Mouse (Mus musculus) left cerebral cortex, adult 18-20 months (tissue): Measurements from ENCODE around the gene Bet1. TPM values are rescaled to one million over a fixed set of nuclear protein-coding genes. Genes with fewer than 3 reads are reported as not detected.
A peak's percentile ranks its signal among the peaks of the same experiment; 100 is the strongest.

Experiments
- DNase-seq, 2 experiments: peaks; one replicate each; pipeline ENCODE4 v3.0.0; 2021 to 2022; ENCODE audit warnings: low spot score in 2 of 2, mixed read lengths in 1 of 2
- long read RNA-seq, 2 experiments: library from polyadenylated mRNA; stranded (forward); transcript quantifications; one replicate each; pipeline ENCODE4 v2.0.0; 2021
- total RNA-seq, 2 experiments: library from RNA; stranded (reverse); gene quantifications; 2 replicates each; pipeline ENCODE4 v1.2.3; 2021

Bet1 gene
- total RNA-seq, result 10 to 100 TPM; 22.0 to 23.9 TPM
- long read RNA-seq, experiment 1, transcript Bet1-201 (4 exons, 1,516 nt), result major isoform, 15 of 16 reads
- long read RNA-seq, experiment 1, partial matches to known transcripts, result 0 of 16 reads
- long read RNA-seq, experiment 1, other reads (novel, unspliced or antisense), result 1 of 16 reads
- long read RNA-seq, experiment 2, transcript Bet1-201 (4 exons, 1,516 nt), result major isoform, 16 of 16 reads
- long read RNA-seq, experiment 2, partial matches to known transcripts, result 0 of 16 reads
- long read RNA-seq, experiment 2, other reads (novel, unspliced or antisense), result 0 of 16 reads

DNA sequence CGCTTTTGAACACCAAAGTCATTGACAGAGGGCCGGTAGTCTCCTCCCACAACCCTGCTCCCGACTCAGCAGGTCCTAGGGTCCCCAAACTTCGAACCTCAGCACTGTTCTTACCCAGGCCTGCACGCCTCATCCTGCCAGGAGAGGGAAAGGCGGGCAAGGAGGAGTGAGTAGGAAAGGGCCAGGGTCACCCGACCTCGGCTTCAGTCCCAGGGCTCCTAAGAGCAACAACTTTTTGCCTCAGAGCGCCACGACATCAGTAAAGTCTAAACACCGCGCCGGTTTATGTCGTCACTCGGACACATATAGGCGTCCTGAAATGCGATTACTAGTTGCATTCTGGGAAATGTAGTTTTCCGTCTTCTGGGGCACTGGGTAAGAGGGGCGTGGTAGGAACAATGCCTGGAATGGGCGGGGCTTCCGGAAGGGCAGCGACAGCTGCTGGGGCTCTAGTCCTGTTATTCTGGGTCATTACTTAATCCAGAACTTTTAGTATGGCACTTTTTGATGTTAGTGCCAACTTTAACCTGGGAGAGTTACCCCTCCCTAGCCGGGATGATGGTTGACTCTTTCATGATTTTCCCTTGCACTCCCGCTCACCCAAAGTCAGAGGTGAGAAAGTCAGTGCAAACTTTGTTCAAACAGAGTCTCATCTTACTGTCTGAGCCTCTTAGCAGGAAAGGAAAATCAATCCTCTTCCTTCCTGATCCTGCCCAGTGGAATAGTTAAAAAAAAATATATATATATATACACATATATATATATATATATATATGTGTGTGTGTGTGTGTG lies at the start of gene Bet1:
Bet1 (minus strand) TSS at position 310 of the 792 bp plus-strand sequence.
- DNase-seq, result peak; percentile 89

DNA sequence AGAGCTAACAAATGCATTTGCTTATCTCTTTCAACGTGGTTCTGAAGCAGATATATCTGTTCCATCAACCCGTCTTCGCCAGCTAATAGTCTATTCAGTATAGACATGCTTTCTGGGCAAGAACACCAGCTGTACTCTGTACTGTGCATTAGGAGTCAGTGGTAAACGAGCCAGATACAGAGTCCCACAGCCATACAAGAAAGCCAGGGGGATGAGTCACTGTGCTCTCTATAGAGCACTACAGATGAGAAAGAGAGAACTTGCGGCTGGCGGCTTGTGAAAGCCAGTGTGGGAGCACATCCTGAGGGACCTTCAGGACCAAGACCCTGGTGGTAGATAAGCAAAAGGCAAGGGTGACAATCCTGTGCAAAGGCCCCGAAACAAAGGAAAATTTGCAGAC lies 45.5 kb upstream of the Bet1 start:
- DNase-seq, result no peak

DNA sequence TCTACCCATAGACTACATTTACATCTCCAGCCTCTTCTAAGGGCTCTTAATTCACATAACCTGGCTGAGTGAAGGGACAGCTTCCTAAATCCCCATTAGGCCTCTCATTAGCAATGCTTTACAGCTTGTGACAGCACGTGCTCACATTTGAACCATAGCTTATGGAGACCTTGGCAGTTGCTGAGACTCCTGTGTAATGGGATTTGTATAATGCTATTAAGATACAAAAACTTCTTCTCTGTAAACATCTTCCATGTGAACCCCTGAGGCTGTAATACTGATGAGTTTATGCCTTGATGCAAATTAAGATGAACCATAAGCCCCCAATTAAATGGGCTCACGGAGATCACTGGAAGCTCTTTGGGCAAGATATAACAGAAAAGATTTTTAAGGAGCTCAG lies 44.4 kb upstream of the Bet1 start:
- no peak for DNase-seq

DNA sequence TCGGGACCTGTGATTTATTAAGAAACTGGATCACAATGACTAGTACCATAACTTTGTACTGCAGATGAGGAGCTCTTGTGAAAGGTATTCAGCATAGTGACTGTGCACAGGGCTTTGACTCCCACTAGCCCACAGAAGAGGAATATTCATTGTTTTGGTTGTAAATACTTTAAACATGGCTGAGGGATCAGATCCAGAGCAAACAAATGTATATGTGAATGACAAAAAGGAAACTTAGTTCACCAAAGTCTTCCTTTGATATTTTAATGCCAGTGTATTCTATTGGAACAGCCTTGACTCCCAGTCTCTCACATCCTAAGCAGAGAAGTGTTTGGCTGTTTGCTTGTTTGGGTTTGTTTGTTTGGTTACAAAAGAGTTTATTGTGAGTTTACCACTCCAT lies 31.8 kb upstream of the Bet1 start:
- DNase-seq, result no peak

DNA sequence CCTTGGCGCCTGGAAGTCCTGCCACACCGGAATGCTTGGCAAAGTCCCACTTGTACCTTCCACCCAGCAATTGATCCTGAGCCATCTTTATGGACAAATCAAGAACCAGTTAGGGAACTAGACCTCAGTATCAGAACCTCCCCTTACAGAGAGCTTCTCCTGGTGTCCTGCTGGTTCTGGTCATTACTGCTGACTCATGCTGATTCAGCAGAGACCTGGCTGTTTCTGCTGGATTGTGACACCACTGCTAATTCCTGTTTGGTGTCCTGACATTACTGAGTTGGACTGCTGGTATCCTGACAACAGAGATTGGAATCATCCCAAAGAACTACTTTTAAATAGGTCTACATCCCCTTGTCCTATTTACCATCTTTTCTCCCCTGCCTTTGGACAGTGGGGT lies 3.7 kb upstream of the Bet1 start:
- DNase-seq, result no peak

DNA sequence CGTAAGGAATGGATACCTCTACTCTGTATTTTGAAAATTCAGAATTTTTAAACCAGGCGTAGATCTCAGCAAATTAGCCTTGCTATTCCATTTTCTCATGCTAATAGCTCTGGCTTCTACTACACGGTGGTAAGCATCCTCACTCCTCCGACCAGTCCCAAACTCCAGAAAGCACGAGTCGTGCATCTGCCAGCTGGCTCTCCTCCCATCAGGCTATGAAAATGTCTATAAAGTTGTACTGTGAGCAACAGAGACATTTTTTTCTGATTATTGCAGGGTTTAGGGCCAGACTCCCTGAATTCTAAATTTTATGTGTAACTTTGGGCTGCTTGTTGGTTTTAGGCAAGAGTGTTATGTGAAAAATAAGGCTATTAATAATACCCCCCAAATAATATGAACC lies 14.5 kb downstream of the Bet1 start:
- no peak for DNase-seq

DNA sequence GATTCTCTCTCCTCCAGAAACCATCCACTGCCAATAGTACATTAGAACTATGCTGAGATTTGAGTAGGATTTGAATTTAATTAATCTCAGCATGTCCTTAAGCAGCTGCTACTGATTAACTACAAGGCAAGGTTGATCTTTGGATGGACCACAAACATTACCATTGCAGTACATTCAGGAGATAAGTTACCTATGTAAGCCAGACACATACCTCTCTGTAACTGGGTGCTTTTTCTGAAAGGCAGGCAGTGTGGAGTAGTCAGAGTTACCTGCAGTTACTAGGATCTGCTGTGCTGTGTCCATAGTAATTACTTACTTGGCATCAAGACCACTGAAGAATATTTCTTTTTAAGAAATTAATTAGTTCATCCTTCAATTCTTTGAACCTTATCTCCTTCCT lies 17.1 kb downstream of the Bet1 start:
- DNase-seq, result no peak

DNA sequence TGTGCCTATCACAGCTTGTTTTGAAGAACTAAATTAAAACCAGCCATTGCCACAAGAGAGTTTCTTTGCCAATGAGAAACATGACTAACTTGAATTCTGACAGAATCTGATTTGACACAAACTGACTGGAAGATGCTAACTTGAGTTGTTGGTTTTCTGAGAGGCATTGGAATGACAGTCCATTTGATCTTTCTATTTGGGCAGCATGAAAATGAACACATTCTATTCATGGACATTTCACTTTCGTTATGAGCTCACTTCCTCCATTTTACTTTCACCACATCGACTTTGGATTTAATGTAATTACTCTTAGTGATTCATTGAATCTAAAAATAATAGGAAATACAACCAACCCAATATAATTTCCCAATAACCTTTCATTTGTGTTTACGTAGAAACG lies 32.4 kb downstream of the Bet1 start:
- no peak for DNase-seq

DNA sequence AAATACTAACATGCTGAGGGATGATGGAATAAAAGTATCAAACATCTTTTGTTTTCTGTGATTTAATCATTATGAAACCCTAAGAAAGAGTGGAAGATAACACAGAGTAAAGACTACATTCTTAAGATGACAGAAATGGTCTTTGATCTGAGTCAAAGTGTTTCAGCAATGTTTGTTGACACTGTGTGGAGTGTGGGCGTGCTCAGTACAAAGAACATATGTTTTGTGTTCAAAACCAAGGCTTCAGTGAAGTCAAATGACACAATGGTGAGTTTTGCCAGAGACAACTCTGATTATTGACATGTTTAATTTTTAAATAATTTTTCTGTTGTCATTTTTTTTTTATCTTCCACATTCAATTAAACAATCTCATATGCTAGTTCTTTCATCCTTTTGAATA lies 33.9 kb downstream of the Bet1 start:
- no peak for DNase-seq

DNA sequence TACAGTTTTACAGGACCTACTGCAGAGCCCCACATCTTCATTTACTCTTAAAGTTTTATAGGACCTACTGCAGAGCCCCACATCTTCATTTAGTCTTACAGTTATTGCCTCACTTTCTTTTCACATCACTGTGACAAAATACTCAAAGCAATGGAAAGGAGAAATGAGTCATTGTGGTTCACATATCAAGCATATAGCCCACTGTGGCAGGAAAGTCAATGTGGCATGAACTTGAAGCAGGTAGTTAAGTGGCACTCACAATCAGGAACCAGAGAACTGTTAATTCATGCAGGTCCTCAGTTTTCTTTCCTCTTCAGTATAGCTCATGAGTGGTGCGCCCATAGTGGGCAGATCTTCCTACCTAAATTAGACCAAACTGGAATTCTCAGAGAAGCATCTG lies 39.6 kb downstream of the Bet1 start:
- DNase-seq, result no peak

DNA sequence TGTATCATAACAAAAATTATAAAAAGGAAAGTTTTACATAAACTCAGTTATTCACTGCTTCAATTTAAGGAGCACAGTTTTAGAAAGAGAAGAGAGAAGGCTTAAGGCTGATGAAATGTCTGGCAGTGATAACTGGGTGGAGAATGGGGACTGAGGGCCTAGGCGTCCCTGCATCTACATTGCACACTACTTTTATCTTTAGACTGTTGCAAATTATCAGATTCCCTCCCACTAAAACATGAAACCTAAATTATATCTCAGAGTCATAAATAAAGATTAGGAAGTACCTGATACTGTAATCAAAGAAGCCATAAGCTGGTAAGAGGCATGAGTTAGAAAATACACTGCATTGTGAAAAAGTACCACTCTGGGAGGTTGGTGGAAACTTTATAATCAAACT lies 45.0 kb downstream of the Bet1 start:
- DNase-seq, result no peak

DNA sequence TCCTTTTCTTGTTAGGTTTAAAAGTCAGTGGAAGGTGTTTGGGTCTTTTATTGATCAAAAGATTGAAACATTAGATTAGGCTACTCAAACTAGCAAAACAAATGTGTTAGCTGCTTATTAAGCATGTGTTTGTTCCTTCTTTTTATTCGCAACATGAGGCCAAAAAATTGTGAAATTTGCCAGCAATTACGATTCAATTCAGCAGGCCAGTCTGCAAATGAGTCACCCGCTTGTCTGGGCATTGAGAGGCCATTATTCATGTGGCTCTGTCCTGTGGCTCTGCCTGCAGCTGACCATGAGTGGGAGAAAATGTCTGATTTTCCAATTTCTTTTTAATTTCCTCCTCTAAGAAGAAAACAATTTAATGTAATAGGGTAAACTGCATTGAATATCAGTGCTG lies 55.8 kb downstream of the Bet1 start:
- no peak for DNase-seq

Other genes with a start within 250 kb of the Bet1 start
- not detected for gene Tfpi2, start 98.1 kb downstream of the Bet1 start, total RNA-seq
- not detected for gene Gngt1, start 93.2 kb downstream of the Bet1 start, total RNA-seq
- gene Gng11, start 83.1 kb downstream of the Bet1 start, total RNA-seq, result 10 to 100 TPM; 10.9 to 11.4 TPM